ENCODE assay signal across 9 mouse cellular contexts in genomic region chr6:50075248-50075647, GRCm38 (mm10).
"Had no signal": no experiment of that assay in that cellular context is flagged by ENCODE, and none has a peak within 500 bp of the region (broad histone marks: within the 10 kb centered on the region; RNA-seq: fewer than 3 reads in every experiment).

No protein-coding gene starts in this region.

- ATAC-seq: midbrain, embryonic 13.5 days; midbrain, embryonic 15.5 days had no signal

- DNase-seq: lung, adult 18-20 months; lung, embryonic 14.5 days; lung, postnatal 10 days; lung, postnatal 4 days; right cerebral cortex, postnatal 14 days; thymus, adult 2 months; thymus, postnatal 25 days had no signal
